Mouse (Mus musculus): Measurements from ENCODE around the gene Btbd35f15. TPM values are rescaled to one million over a fixed set of nuclear protein-coding genes. Genes with fewer than 3 reads are reported as not detected.
"Not testable (repeated sequence)": the region's sequence is repeated elsewhere in the genome, so short reads cannot be mapped to it uniquely, and the experiment has no call there.

The Btbd35f15 gene
- polyA plus RNA-seq (2021) = not detected

DNA sequence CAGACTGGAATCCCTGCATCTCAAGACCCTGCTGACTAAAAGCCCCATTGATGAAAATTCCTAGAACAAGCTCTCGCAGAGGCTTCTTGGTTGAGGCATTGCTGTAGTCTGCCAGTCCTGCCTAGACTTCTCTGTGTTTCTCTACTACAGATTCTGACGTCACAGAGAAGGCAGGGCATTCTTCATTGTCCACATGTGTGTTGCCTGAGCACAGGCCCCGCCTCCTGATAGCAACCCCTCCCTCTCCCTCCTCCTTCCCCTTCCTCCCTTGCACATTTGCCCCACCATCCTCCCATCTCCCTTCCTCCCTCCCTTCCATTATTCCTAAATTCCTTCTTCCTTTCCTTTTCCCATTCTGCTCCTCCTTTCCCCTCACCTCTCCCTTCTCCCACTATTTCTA lies at the start of gene Btbd35f15:
Btbd35f15 (minus strand) TSS at position 101 of the 400 bp plus-strand sequence.
- ATAC-seq; POLR2A ChIA-PET; DNase-seq (ENCODE audit: low read depth, low spot score); H3K27me3 ChIP-seq; CTCF ChIA-PET; in situ Hi-C loops (cut with MboI; ENCODE audit: low pct_unique_long_range_greater_than_20kb): not testable (repeated sequence)

Other genes starting within 250 kb of the Btbd35f15 start
- not detected for gene Btbd35f13, start 79.9 kb upstream of the Btbd35f15 start, polyA plus RNA-seq (2021)
- gene Btbd35f14, start 125.0 kb upstream of the Btbd35f15 start, polyA plus RNA-seq (2021) = not detected

All from Patski (cell line).